Mouse (Mus musculus) yolk sac, embryonic 10.5 days (tissue): ENCODE data around the gene Olfr775.

Experiments
- DNase-seq: peaks from one replicate; pipeline ENCODE4 v3.0.0-alpha.2; 2017; ENCODE audit warnings: low spot score

Gene Olfr775

DNA sequence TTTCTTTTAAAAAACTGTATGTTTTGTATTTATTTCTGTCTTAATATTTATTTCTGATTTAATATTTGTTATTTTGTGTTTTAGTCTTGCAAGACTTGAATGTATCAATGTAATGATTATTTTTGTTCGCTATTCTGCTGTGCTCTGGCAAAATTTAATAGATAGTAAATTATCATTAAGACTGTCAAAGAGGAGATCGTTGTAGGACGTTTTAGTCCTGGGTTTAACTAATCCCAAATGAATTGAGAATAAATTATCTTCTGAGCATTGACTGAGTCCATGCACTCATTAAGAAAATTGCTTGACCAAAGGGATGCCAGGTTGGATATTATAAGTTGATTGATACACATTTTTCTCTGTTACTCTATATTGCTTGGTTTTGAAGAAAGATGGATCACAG is at the start of gene Olfr775:
Gene Olfr775, plus strand, starts transcription at position 301 of the 400 bp plus-strand sequence.
- no peak for DNase-seq

DNA sequence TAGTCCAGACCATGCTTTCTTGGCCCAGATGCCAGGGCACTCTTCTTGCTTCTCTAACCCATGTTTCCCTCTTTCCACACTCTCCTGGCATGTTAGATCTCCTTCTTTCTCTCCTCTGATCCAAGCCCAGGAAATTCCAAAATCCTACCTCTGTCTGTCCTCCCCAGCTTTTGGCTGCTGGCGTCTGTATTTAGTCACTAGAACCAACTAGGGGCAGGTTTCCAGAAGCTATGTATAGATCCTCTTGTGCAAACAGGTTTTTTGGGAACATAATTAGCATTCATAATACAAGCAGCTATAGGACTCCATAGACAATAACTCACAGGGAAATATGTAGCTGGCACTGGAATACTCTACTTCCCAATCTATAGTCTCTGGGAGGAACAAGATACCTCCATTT is 17.5 kb upstream of the Olfr775 start:
- DNase-seq, result no peak

DNA sequence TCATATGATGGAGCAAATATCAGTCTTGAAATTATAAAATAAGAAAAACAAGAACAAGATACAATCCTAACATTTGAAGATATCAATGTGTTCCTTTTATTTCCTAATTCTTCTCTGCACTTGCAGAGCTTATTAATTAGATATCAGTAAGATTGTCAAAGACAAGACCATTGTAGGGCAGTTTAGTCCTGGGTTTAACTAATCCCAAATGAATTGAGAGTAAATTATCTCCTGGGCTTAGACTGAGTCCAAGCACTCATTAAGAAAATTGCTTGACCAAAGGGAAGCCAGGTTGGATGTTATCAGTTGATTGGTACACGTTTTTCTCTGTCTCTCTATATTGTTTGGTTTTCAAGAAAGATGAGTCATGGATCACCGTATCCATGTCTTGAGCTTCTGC is 12.3 kb upstream of the Olfr775 start, which contains the start of gene Olfr774:
Gene Olfr774, plus strand, starts transcription at position 301 of the 400 bp plus-strand sequence.
- DNase-seq, result no peak

DNA sequence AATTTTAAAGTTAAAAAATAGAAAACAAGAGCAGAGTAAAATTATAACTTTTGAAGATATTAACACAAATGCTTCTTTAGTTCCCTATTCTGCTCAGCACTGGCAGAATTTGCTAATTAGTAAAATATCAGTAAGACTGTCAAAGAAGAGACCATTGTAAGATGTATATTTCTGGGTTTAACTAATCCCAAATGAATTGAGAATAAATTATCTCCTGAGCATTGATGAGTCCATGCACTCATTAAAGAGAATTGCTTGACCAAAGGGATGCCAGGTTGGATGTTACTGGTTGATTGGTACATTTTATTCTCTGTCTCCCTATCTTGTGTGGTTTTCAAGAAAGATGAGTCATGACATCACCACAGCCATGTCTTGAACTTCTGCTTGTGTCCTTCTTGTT is 10.6 kb downstream of the Olfr775 start, which contains the start of gene Olfr776:
Gene Olfr776, plus strand, starts transcription at position 301 of the 400 bp plus-strand sequence.
- no peak for DNase-seq

DNA sequence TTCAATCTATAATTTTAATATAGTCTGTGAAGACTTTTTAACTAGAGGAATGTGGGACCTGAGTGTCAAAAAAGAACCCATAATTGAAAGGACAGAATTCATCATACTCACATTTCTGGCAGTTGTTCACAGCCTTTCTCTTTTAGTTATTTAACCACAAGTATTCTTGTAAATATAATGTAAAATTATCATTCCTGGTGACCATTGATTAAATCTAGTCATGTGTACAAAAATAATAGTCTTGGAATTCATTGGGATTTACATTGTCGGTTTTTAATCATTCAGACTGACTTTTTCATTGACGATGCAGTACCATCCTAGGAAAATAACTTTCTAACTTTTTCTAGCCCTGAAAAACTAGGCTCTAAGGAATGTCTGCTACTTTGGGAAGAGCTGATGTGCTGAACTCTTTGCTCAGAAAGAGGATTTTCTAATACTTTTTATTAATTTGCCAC is 22.9 kb downstream of the Olfr775 start, which contains the start of gene Olfr777:
Gene Olfr777, minus strand, starts transcription at position 405 of the 455 bp plus-strand sequence.
- DNase-seq, result no peak
